Mouse (Mus musculus) brain, embryonic 14.5 days (tissue): ENCODE measurements at regions not wholly inside any gene's neighbourhood (a gene's known extent, or its start where the extent isn't known, plus 50 kb on each side); places are given as distances from the start of the nearest gene placed in this dataset.

Experiments
- CTCF ChIP-seq: fragments of 200-500 bp; IDR thresholded peaks from 2 replicates; pipeline ENCODE4 v1.5.1; 2012; ENCODE audit warnings: inconsistent platforms, mild to moderate bottlenecking, moderate library complexity, borderline replicate concordance; ENCODE audit not compliant: insufficient read depth, insufficient read length; ENCODE audit errors: extremely low read depth
- POLR2A ChIP-seq: fragments of 200-500 bp; IDR thresholded peaks from 2 replicates; pipeline ENCODE4 v1.6.1; 2012; ENCODE audit warnings: mild to moderate bottlenecking, inconsistent platforms, borderline replicate concordance; ENCODE audit not compliant: poor library complexity, insufficient read depth, insufficient read length, severe bottlenecking; ENCODE audit errors: extremely low read depth

DNA sequence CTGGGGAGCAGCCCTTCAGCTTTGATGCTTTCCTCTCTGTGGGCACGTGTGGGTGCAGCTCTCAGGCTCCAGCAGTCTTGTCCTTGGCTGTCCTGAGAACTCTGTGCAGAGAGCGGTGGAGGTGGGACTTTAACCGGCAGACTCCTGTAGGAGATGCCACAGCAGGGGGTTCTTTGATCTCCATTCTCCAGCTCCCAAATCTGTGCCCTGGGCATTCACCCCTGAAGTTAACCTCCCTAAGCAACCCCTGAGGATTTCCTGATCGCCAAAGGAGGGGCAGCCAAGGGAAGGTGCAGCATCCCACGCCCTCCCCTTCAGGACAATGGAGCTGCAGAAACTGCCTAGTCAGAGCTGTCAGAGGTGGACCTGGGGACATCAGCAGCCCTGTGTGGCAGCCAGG lies 73.2 kb upstream of the Spaca7 start:
- TF ChIP-seq POLR2A (no peak), CTCF (no peak)
